Mouse (Mus musculus) E14TG2a.4 (cell line): ENCODE measurements around the gene Tet1.

Experiments used
- H3K27me3 ChIP-seq: 2 replicates; pipeline ENCODE4 v1.6.1; 2014; ENCODE audit warnings: low read length, control low read depth; ENCODE audit not compliant: insufficient read depth
- H3K36me3 ChIP-seq: 2 replicates; pipeline ENCODE4 v1.6.1; 2014; ENCODE audit warnings: low read length, control low read depth; ENCODE audit not compliant: insufficient read depth
- H3K4me1 ChIP-seq: replicated peaks from 2 replicates; pipeline ENCODE4 v1.6.1; 2014; ENCODE audit warnings: low read depth, low read length, control low read depth
- H3K4me3 ChIP-seq: replicated peaks from 2 replicates; pipeline ENCODE4 v1.5.1; 2014; ENCODE audit warnings: mild to moderate bottlenecking, low read length
- H3K9me3 ChIP-seq: 2 replicates; pipeline ENCODE4 v1.6.1; 2014; ENCODE audit warnings: low read length, control low read depth
- CTCF ChIP-seq: conservative IDR thresholded peaks from 2 replicates; pipeline ENCODE4 v1.5.1; 2014; ENCODE audit warnings: low read length
- NANOG ChIP-seq: IDR thresholded peaks from 2 replicates; pipeline ENCODE4 v1.6.1; 2014; ENCODE audit warnings: borderline replicate concordance, low read length, mixed read lengths
- POU5F1 ChIP-seq: IDR thresholded peaks from 2 replicates; pipeline ENCODE4 v1.6.1; 2014; ENCODE audit warnings: low read length, borderline replicate concordance

Gene Tet1

DNA sequence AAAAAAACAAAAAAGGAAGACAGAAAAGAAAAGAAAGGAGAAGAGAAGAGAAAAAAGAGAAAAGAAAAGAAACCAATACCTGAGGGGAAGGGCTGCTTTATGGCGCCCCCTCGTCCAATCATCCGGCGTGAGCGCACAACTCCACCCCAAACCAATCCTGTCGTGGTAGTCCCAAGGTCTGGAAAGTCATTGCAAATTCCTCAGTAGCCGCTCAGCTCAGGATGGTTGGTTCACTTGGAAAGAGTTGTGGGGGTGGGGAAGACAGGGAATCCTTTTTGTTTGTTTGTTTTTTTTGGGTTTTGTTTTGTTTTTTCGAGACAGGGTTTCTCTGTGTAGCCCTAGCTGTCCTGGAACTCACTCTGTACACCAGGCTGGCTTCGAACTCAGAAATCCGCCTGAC is 23.3 kb downstream of the Tet1 start:
- Histone ChIP-seq H3K4me3 (peak overlapping the region; percentile 95), H3K4me1 (peaks cover 55% of the 10 kb centered on the region)

DNA sequence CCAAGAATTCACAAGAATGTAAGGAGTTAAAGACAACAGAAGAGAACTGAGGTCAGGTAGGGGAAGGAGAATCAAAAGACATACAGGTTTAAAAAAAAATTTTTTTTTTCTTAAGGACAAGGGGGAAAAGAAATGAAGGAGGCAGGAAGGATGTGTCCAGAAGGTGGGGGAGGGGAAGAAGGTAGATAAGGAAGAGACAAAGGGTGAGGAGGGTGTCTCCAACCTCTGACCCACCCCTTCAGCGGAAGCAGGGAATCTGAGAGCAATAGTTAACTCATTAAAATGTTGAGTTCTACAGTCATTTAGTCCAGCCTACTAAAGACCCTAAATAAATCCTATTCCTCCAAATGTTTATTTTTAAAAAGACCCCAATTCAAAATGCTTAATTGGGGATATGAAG is 24.3 kb downstream of the Tet1 start:
- Histone ChIP-seq H3K27me3 (no peaks in the 10 kb centered on the region), H3K4me3 (peak overlapping the region; percentile 95), H3K9me3 (no peaks in the 10 kb centered on the region), H3K36me3 (peaks cover 91% of the 10 kb centered on the region), H3K4me1 (peaks cover 60% of the 10 kb centered on the region)
- TF ChIP-seq NANOG = no peak
- TF ChIP-seq CTCF = no peak
- no peak for TF ChIP-seq POU5F1

More for the DNA sequence above, 23.3 kb downstream of the Tet1 start:
- Histone ChIP-seq H3K36me3 (peaks cover 91% of the 10 kb centered on the region), H3K27me3 (no peaks in the 10 kb centered on the region), H3K9me3 (no peaks in the 10 kb centered on the region)
- TF ChIP-seq POU5F1 = no peak
- TF ChIP-seq CTCF = no peak
- TF ChIP-seq NANOG = no peak

- Histone ChIP-seq H3K4me1 (peaks cover 61% of the 10 kb centered on the region), H3K4me3 (peak overlapping the region; percentile 95), H3K36me3 (peaks cover 91% of the 10 kb centered on the region), H3K27me3 (no peaks in the 10 kb centered on the region), H3K9me3 (no peaks in the 10 kb centered on the region)
- TF ChIP-seq POU5F1 (no peak), NANOG (no peak; the same call in 1 of the 2 replicates), CTCF (no peak)
Measured at GRCm38 (mm10) chr10:62883933-62884372, 24.8 kb downstream of the Tet1 start.

GRCm38 (mm10) chr10:62881211-62881610 is 27.6 kb downstream of the Tet1 start:
- peaks cover 93% of the 10 kb centered on the region for H3K36me3 ChIP-seq
- TF ChIP-seq CTCF = peak; percentile 79
- TF ChIP-seq NANOG = no peak
- peaks cover 79% of the 10 kb centered on the region for H3K4me1 ChIP-seq
- peak overlapping the region; percentile 95 for H3K4me3 ChIP-seq
- H3K27me3 ChIP-seq = no peaks in the 10 kb centered on the region
- H3K9me3 ChIP-seq = no peaks in the 10 kb centered on the region

- Histone ChIP-seq H3K9me3 (no peaks in the 10 kb centered on the region), H3K4me3 (peak overlapping the region; percentile 58), H3K4me1 (peaks cover 97% of the 10 kb centered on the region), H3K27me3 (no peaks in the 10 kb centered on the region), H3K36me3 (peaks cover 100% of the 10 kb centered on the region)
- TF ChIP-seq NANOG (no peak), CTCF (no peak), POU5F1 (no peak)
Measured at GRCm38 (mm10) chr10:62878056-62878455, 30.7 kb downstream of the Tet1 start.

GRCm38 (mm10) chr10:62875565-62875964 is 33.2 kb downstream of the Tet1 start:
- Histone ChIP-seq H3K27me3 (no peaks in the 10 kb centered on the region), H3K4me3 (peak overlapping the region; percentile 43), H3K36me3 (peaks cover 100% of the 10 kb centered on the region), H3K4me1 (peaks cover 97% of the 10 kb centered on the region), H3K9me3 (no peaks in the 10 kb centered on the region)
- no peak for TF ChIP-seq NANOG
- TF ChIP-seq CTCF = no peak
- TF ChIP-seq POU5F1 = no peak

GRCm38 (mm10) chr10:62874828-62875227 is 34.0 kb downstream of the Tet1 start:
- H3K4me1 ChIP-seq = peaks cover 97% of the 10 kb centered on the region
- no peaks in the 10 kb centered on the region for H3K9me3 ChIP-seq
- peaks cover 100% of the 10 kb centered on the region for H3K36me3 ChIP-seq
- 0 out of 2 replicates have a peak, but pooled peaks have one; percentile 14 for TF ChIP-seq CTCF
- TF ChIP-seq NANOG = no peak
- no peaks in the 10 kb centered on the region for H3K27me3 ChIP-seq
- peak overlapping the region; percentile 43 for H3K4me3 ChIP-seq

DNA sequence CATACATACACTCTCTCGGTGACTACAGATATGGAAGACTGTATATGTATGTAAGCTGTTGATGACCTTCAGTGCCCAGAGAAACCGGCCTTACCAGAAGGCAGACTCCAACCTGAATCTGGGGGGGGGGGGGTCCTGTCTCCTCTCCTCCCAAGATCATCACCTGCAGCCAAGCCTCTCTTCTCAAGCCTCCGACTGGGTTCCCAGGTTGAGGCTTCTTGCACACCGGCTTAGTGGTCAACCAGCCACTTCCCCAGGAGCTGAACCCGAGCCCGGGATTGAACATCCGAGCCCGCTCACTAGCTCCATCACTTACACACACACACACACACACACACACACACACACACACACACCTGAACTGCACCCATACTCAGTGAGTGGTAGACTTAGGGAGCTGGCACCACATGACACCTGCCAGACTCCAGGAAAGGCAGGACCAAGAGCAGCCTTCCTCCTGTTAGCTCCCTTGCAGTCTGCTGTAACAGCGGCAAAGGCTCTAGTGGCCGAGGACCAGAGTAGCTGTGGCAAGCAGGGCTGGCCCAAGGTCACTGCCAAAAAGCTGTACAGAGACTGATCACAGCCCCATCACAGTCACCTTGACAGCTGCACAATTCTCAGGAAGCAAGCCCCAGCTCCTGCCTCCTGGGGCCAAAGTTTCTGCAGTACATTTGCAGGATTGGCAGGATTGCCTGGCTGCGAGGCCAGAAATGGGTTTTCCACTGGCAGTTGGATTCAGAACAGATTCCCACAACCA is 42.6 kb downstream of the Tet1 start:
- peaks cover 97% of the 10 kb centered on the region for H3K4me1 ChIP-seq
- TF ChIP-seq CTCF = no peak
- TF ChIP-seq POU5F1 = no peak
- no peak for TF ChIP-seq NANOG
- no peaks in the 10 kb centered on the region for H3K9me3 ChIP-seq
- H3K27me3 ChIP-seq = no peaks in the 10 kb centered on the region
- H3K36me3 ChIP-seq = peaks cover 98% of the 10 kb centered on the region
- H3K4me3 ChIP-seq = peak overlapping the region; percentile 67
